Mouse (Mus musculus) left cerebral cortex, postnatal 25 days (tissue): ENCODE data around the gene Pkd1. TPM values are rescaled to one million over a fixed set of nuclear protein-coding genes. Genes with fewer than 3 reads are reported as not detected.

ENCODE experiments used
- DNase-seq, 2 experiments: peaks; one replicate each; pipeline ENCODE4 v3.0.0; 2022; ENCODE audit warnings: low spot score in 2 of 2, mixed read lengths in 1 of 2
- intact Hi-C: fragments of 180-260 bp; cut with DNase I; formaldehyde crosslinking; loops from one replicate; pipeline ENCODE4 v1.15.1; 2025
- total RNA-seq, 2 experiments: library from RNA; stranded (reverse); gene quantifications; 2 replicates each; pipeline ENCODE4 v1.2.3; 2021

Gene Pkd1
- total RNA-seq, 2 experiments from 2014 or later = 66.4 to 84.7 TPM

DNA sequence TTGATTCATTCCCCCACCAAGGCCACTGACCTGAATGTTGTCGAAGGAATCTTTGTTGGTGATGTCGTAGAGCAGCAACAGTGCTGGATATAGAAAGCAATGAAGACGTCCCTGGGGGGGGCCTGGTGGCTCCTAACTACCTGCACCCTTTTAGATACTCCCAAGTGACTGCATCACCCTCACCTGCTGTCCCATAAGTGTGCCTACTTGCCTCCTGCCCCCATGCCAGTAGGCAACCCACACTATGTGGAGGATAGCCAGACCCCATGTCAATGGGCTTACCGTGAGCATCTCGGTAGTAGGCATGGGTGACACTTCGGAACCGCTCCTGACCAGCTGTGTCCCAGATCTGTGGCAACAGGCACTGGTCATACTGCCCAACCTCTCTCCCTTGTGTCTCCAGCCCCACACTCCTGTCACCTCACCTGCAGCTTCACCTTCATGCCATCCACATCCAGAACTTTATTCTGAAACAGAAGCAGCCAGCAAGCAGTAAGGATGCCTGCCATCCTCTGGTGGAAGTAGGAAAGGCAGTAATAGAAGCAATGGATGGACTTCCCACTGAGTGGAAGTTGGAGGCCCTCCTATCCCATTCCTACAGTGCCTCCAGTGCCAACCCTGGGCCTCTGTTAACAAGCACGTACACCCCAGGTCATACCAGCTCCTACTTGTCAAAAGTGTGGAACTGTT is 19.1 kb upstream of the Pkd1 start:
- DNase-seq = peak in 1 of 2 experiments; percentile 48
- intact Hi-C loops = no loop called here

DNA sequence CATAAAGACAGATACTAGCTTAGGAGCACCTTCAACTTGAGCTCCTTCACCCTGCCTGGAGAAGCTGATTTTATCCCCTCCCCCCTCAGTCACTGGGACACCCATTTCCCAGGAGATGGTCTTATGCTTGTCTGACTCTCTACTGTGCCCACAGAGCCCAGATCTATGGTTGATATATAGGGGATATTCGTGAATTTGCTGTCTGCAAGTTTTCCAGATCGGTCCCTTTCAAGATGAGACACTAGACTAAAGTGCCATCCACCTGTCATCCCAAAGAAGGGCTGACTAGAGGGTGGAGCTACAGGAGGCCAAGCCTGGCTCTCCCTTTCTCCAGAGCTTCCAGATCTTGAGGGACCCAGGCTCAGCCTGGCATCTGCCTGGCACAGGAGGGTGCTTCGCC is 18.6 kb upstream of the Pkd1 start:
- intact Hi-C loops = no loop called here
- DNase-seq = no peak

DNA sequence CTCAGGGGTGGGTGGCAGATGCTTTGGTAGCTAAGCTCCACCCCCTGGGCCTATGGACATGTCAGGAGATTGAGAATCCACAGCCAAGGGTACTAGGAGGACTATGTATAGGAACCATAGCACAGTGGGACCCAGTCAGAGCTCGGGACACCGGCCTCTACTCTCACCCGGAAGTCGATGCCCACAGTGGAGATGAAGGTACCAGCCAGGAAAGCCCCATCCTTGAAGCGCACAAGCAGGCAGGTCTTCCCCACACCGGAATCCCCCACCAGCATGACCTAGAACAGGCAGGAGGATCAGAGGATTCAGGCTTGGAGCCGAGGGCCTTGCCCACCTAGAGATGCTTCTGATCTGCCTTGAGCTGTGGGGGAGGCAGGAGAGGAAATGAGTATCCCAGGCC is 17.6 kb upstream of the Pkd1 start:
- no peak for DNase-seq
- intact Hi-C loops = no loop called here

DNA sequence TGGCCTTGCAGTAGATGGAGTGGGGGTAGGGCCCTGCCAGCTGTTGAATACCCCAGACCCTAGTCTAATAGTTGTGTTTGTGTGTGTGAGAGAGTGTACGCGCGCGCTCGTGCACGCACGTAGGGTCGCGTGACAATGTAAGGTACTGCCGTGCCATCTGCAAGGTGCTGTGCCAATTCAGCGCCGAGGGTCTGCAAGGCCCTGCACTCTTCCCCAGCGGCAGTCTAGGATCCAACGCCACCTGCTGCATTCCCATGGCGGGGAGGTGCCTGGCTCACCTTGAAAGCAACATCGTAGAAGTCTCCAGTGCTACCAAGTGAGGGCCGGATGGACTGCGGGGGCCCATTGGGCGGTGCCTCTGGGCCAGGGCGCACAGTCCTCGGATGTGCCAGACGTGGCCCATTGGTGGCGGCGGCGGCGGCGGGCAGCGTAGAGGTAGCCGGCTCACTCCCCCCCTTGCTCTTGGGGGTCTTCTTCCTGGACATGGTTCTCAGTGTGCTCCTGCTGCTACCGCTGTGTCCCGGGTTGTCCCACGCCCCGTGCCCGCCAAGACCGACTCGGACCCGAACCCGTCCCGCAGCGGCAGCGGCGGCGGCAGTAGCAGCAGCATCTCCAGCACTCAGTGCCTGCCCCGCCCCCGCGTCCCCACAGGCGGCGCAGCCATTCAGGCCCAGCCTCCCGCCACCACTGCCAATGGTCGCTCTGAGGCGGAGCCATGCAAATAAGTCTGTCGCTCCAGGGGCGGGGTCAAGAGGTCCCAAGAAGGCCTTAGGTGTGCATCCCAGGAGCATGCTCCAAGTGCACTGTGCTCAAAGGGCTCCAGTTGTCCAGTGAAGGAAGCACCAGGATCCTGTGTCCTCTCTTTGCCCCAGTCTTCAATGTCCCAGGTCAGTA is 16.3 kb upstream of the Pkd1 start:
- intact Hi-C loops = no loop called here
- peak; percentile 90 to 93 for DNase-seq

DNA sequence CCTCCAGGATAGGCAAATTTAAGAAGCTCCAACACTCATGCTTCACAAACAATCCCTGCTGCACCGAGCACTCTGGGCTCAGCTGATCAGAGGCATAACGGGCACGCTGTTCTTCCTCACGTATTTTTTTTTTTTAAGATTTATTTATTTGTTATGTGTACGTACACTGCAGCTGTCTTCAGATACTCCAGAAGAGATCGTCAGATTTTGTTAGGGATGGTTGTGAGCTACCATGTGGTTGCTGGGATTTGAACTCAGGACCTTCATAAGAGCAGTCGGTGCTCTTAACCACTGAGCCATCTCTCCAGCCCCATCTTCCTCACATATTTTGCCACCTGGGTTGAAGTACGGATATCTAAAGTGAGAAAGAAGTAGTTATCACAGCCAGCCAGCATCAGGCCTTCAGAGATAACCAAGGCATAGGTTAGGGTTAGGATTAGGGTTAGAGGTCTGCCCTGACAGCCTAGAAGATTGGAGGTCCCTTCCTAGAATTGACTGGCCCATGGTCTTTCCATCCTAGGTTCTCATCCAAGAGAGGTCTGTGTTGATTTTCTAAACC is 15.4 kb upstream of the Pkd1 start, which contains the start of gene Rab26:
Gene Rab26, minus strand, starts transcription at position 51 of the 559 bp plus-strand sequence.
- intact Hi-C loops = loop anchor here (2.0 kb wide), 1 partner anchor 15 kb away; the partner anchor contains the start of gene Pkd1
- DNase-seq = no peak

DNA sequence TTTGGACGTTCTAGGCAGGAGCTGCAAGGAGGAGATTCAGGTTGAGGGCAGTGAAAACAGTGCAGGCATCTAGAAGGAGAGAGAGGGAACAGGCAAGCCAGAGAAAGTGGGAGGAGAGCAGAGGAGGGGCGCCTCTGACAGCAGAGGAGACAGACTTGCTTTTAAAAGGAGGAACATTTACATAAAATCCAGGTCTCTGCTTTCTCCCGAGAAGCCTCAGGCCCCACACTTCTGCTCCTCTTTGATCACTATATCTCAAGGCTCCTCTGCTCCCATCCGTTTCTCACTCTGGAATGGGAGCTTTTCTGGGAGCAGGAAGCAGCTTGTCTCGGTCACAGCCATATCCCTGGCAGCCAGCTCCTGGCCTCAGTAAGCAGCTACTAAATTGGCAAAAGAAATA is 14.3 kb upstream of the Pkd1 start:
- intact Hi-C loops = loop anchor here (2.0 kb wide), 1 partner anchor 14 kb away; the partner anchor contains the start of gene Pkd1
- DNase-seq = peak in 1 of 2 experiments; percentile 83

DNA sequence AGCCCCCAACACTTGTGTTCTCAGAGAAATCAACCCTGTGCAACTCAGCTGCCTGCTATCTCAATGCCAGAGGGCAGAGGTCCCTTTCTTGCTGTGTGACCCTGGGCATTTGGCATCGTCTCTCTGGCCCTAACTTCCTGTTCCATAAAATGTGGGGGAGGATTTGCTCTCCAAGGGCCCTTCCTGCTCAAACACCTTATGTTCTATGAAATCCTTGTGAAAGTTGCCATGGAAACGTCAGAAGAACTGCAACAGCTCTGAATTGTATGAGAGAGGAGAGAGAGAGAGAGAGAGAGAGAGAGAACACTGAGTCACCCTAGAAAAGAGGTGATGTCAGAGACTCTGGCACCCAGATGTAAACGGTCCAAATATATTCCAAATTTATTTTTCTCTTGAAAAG is 12.1 kb upstream of the Pkd1 start:
- DNase-seq = peak in 1 of 2 experiments; percentile 83
- intact Hi-C loops = no loop called here

DNA sequence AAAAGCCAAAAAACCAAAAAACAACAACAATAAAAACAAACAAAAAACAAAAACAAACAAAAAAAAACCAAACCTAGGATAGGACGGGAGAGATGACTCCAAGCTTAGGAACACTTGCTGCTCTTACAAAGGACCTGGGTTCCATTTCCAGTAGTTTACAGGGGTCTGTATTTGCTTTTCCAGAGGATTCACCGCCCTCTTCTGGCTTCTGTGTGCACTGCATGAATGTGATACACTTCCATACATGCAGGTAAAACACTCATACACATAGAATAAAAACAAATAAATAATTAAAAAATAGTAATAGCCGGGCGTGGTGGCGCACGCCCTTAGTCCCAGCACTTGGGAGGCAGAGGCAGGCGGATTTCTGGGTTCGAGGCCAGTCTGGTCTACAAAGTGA is 10.7 kb upstream of the Pkd1 start:
- intact Hi-C loops = no loop called here

DNA sequence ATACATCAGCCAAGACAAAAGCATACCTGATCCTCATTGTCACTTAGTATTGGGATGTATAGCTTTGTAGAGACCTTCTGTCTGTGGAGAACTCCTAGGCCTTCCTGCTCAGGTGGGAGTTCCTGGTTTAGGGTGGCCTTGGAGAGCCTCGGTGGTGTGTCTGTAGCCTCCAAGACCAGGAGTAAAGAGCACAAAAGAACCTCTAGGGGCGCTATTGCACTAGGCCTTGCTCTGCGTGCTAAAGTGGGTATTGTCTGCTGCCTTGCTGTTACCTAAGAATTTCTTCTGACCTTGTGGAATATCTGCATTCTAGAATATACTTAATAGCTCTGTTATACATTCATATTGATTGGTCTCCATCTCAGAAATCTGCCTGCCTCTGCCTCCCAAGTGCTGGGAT is 9.3 kb upstream of the Pkd1 start:
- intact Hi-C loops = no loop called here
- no peak for DNase-seq

More for the DNA sequence above, 10.7 kb upstream of the Pkd1 start:
- DNase-seq = peak in 1 of 2 experiments; percentile 62

DNA sequence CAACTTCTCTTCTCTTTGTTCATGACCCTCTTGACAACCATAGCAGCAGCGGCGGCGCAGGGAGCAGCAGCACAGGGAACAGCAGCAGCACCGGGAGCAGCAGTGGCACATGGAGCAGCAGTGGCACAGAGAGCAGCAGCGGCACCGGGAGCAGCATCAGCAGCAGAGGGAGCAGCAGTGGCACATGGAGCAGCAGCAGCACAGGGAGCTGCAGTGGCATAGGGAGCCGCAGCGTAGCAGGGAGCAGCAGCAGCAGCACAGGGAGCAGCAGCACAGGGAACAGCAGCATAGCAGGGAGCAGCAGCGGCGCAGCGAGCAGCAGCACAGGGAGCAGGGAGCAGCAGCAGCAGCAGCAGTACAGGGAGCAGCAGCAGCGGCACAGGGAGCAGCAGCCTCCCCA is 5.0 kb upstream of the Pkd1 start:
- DNase-seq = peak in 1 of 2 experiments; percentile 31
- intact Hi-C loops = no loop called here

DNA sequence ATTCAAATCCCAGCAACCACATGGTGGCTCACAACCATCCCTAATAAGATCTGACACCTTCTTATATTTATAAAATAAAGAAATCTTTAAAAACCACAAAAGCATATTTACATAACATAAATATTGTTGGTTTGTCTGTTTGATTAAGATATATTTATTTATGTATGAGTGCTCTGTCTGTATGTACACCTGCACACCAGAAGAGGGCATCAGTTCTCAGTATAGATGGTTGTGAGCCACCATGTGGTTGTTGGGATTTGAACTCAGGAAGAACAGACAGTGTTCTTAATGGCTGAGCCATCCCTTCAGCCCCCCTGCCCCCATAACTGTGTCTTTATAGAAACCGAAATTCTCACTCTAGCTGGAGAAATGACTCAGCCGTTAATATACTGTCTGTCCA is 4.4 kb upstream of the Pkd1 start:
- DNase-seq = no peak
- intact Hi-C loops = no loop called here

DNA sequence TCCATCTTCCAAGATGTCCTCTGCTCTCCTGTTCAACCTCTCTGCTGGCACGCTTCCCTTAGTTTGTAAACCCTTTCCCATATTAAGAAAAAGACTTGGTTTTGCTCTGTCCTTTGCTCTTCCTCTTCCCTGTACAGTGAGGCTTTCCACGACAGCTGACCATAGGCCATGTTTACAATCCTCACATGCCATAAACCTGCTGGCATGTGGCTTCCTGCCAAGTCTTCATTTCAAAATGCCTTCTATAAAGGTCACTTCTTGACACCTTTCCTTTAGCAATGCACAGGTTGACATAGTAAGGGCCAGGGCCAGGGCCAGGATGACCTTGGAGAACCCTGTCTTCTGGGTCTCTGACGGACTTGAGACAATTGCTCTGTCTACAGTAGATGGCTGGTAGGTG is 3.4 kb upstream of the Pkd1 start:
- DNase-seq = no peak
- intact Hi-C loops = no loop called here

DNA sequence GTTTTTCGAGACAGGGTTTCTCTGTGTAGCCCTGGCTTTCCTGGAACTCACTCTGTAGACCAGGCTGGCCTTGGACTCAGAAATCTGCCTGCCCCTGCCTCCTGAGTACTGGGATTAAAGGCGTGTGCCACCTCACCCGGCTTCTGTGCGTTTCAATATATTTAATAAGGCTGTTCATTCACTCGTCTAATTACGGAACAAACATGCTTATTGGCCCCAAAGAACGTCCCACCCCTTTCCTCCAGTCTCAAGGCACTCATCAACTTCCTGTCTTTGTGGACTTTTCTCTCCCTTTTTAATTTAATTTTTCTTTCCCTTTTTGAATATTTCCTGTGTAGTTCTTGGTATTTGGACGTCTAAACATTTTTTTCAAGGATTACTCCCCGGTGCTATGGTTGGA is 1.2 kb upstream of the Pkd1 start:
- intact Hi-C loops = loop anchor here (2.0 kb wide), 1 partner anchor 14 kb away; the partner anchor contains the start of gene Rab26
- DNase-seq = no peak

DNA sequence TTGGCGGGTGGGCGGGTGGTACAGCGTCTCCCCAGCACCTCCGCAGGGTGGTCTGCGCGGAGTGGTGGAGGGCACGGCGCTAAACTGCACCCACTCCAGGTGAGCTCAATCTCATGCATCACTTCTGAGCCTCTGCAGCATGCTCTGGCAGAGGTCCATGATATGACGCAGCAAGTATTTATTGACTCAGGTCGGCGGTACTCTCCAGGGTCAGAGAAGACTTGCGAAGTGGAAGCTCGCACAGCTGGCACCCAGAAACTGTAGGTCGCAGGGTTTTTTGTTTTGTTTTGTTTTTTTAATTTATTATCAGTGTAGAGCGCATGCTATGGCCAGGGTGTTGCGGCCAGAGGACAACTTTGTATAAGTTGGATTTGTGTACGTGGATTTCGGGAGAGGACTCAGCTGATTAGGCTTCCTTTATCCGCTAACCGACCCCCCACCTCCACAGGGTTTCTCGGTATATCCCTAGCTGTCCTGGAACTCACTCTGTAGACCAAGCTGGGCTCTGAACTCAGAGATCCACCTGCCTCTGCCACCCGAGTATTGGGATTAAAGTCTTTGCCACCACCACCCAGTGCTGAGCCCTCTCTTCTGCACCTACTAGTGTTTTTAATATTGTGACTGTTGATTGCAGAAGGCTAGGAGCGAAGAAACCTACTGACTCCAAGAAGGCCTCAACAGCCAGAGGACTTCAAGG is 565 bp upstream of the Pkd1 start:
- intact Hi-C loops = loop anchor here (2.0 kb wide), 1 partner anchor 14 kb away; the partner anchor contains the start of gene Rab26
- DNase-seq = peak; percentile 61 to 64

DNA sequence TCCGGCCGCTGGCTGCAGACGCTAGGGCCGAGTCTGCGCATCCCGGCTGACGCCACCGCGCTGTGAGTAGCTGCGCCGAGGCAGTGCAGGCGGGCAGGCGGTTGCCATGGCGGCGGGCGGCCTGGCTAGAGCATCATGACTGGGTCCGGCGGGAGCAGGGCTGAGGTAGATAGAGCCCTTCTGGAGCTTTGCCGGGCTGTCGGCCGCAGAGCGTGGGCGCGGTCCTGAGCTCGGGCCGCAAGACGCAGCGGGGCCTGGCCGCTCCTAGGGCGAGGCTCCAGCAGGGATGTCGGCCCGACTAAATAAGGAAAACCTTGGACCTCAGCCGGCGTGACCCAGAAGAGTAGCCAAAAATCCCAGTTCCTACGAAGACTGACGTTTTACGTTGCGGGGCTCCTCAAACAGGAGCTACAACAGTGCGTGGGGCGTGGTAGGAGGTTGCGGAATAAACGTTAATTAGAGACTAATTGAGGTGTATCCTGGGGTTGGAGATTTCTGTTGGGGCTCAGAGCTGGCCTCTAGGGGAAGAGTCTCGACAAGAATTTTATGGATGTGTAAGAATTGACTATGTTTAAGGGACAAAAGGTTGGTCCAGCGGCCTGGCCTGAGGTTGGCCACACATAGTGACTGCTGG is 899 bp downstream of the Pkd1 start:
- intact Hi-C loops = no loop called here
- peak; percentile 81 to 83 for DNase-seq

DNA sequence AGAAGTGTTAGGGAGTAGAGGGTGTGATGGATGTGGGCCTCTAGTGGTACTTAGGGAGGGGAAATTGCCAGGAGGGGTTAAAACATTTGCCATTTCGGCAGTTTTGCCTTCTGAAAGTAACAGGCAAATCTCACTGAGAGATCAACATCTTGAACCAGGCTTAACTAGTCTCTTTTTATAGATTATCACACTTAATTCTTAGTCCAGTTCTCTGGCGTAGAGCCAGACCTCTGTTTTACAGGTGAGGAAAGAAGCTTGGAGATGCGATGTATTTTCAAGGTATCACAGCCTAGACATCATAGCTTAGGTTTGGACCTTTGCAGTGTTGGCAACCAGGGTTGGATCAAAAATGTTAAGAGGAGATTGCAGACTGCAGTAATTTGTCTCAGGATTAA is 1.4 kb downstream of the Pkd1 start:
- no peak for DNase-seq
- intact Hi-C loops = no loop called here

DNA sequence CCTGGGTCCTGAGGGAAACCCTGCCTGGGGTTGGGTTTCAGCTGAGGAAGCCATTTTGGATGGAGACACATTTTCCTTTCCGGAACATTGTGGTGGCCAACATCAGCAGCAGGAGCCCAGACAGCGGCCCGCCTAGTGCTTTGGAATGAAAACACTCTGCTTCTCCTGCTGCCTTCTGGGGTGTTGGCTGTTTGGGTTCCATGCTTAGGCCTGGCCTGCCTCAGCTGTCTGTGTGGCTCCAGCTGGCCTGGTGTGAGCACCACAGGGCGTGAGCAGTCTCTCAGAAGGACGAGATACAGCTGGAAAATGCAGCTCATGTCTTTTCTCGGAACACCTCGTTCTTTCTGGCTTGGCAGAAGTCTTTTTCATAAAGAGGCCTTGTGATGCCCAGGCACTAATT is 7.5 kb downstream of the Pkd1 start:
- intact Hi-C loops = no loop called here
- DNase-seq = no peak

DNA sequence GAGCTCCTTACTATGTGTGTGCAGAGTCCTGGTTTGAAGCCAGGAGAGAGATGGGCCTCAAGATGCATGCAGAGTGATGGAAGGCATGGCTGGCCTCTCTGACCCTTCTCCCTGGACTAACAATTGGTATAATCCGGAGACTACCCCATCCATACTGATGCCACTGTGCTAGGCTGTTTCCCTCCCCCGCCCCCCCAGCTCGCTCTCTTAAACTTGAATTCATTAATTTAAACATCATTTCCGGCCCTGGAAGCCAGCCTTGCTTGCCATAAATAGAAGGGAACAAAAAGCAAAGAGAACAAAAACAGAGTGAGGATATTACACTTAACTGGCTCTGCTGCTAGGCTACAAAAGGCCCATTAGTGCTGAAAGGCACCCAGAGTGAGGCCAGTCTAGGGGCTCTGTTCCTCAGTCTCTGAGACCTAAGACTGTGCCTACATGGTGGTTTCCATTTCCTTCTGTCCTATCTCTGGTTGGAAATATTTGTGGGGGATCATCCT is 9.0 kb downstream of the Pkd1 start:
- peak in 1 of 2 experiments; percentile 51 for DNase-seq
- intact Hi-C loops = no loop called here

DNA sequence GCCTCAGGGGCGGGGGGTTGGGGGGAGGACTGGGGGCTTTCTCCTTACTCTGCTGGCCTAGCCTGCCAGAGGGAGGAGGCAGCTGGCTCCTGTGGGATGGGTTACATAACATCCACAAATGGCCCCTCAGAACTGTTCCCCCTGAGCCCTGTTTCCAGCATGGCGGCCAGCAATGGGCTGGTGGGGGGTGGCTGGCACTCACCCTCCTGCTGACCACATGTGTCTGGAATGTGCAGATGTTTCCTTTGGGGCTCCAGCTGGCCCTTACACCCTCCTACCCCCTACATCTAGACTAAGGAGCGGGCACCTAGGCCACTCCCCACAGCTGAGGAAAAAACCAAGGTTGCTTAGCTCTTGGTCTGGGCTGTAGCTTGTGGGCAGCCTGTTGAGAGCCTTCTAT is 9.5 kb downstream of the Pkd1 start:
- intact Hi-C loops = no loop called here
- DNase-seq = no peak
